Mouse (Mus musculus): ENCODE data around the gene Stk38l. TPM values are rescaled to one million over a fixed set of nuclear protein-coding genes. Genes with fewer than 3 reads are reported as not detected.
A peak's percentile ranks its signal among the peaks of the same experiment; 100 is the strongest.

Stk38l gene
- total RNA-seq, 2 experiments from 2014 or later = 6.9 to 7.5 TPM

- DNase-seq = peak; percentile 59
- intact Hi-C loops (cut with DNase I; ENCODE audit: low total_unique reads) = no loop called here
Measured at GRCm38 (mm10) chr6:146824727-146825486, 100.1 kb downstream of the Stk38l start.

GRCm38 (mm10) chr6:146825487-146825773 is 100.6 kb downstream of the Stk38l start:
- intact Hi-C loops (cut with DNase I; ENCODE audit: low total_unique reads) = no loop called here

More at GRCm38 (mm10) chr6:146825487-146825773, 100.6 kb downstream of the Stk38l start:
- DNase-seq = no peak

Other genes with a start within 250 kb of the Stk38l start
- 10 to 100 TPM in 1 of 2 experiments, 1 to 10 TPM in 1; 9.1 to 14.6 TPM for gene Itpr2, start 222.8 kb upstream of the Stk38l start, total RNA-seq (2021)
- 10 to 100 TPM; 43.6 to 48.5 TPM for gene Fgfr1op2, start 147.8 kb upstream of the Stk38l start, total RNA-seq (2021)
- 10 to 100 TPM; 14.9 to 15.7 TPM for gene Ints13, start 147.2 kb upstream of the Stk38l start, total RNA-seq (2021)
- 10 to 100 TPM; 36.7 to 40.3 TPM for gene Med21, start 82.4 kb upstream of the Stk38l start, total RNA-seq (2021)
- gene Tm7sf3, start 82.2 kb upstream of the Stk38l start, total RNA-seq (2021) = 10 to 100 TPM; 12.3 to 14.8 TPM
- 1 to 10 TPM in 1 of 2 experiments, under 1 TPM in 1; 0.64 to 1.5 TPM for gene Arntl2, start 71.1 kb downstream of the Stk38l start, total RNA-seq (2021)
- not detected for gene Smco2, start 125.1 kb downstream of the Stk38l start, total RNA-seq (2021)
- 10 to 100 TPM; 43.5 to 49.8 TPM for gene Ppfibp1, start 163.5 kb downstream of the Stk38l start, total RNA-seq (2021)
- gene 1700034J05Rik, start 229.4 kb downstream of the Stk38l start, total RNA-seq (2021) = not detected